Mouse (Mus musculus) spleen, adult 10 weeks (tissue): Measurements from ENCODE around the gene Mtor. TPM values are rescaled to one million over a fixed set of nuclear protein-coding genes. Genes with fewer than 3 reads are reported as not detected.

Source experiments
- polyA plus RNA-seq: library from polyadenylated mRNA; stranded (reverse); fragments of 350-450 nt; fragmentation: Illumina TruSeq; extraction: RNeasy Lipid Tissue Mini Kit (QIAGEN cat#74804); gene quantifications from one replicate; pipeline ENCODE4 v1.2.3, GENCODE M21; 2015; ENCODE audit warnings: low replicate concordance; ENCODE audit not compliant: insufficient read depth

Mtor gene
- polyA plus RNA-seq, result 11.5 TPM

DNA sequence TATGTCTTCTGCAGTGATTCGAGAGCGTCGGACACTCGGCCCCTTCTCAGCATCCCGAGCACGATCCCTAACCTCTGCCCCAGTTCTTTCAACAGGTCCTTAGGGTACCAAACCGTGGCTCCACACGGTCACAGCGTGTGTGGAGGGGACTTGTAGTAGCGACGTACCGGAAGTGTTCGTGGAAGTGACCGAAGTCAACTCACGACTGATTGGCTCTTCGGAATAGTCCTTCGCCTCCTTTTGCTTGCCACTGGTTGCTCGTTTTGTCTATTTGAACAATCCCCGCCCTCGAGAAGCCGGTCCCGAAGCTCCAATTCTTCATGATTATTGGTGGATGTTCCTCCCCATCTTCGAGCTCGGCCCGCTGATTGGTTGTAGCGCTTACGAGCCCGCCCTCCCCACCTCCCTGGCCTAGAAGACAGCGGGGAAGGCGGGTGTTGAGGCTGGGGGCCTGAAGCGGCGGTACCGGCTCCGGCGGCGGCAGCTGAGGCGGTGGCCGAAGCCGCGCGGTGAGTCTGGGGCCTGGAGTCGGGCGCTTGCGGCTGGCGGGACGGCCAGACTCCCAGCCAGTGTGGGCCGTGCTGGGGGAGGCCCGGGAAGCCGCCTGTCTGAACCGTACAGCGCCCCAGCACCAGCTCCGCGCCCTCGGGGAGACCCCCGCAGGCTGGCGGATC lies at the start of gene Mtor:
Gene Mtor, plus strand, starts transcription at position 433 of the 674 bp plus-strand sequence.

DNA sequence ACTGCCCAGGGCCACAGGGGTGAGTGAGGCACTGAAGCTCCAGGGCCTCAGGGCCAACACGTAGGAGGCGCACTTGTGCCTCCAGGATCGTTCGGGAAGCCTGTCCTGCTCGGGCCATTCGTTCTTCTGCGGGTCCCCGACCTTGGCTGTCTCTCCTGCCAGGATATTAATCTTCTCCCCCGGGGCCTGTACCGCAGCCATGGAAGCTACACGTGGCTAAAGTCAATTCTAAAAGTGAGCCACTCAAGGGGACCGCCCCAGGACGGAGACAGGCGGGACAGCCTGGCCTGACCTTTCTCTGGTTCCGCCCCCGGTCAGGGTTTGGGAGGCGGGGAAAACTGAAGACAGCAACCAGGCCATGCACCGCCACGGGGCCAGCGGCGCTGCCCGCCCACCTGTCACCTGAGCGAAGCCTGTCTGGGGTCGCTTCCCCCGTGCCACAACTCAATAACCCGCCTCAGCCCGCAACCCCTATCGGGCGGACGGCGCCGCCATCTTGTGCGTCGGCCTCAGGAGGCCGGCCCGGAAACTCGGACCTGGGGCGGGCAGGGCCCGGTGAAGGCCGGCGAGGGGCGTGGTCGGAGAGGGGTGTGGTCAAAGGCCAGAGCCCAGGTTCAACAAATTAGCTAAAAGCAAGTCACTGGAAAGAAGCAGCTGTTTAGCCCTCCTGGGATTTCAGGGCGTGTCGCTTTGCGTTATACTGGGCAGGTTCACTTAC lies 4.0 kb upstream of the Mtor start, which contains the start of gene Ubiad1:
Gene Ubiad1, minus strand, starts transcription at position 522 of the 718 bp plus-strand sequence.

DNA sequence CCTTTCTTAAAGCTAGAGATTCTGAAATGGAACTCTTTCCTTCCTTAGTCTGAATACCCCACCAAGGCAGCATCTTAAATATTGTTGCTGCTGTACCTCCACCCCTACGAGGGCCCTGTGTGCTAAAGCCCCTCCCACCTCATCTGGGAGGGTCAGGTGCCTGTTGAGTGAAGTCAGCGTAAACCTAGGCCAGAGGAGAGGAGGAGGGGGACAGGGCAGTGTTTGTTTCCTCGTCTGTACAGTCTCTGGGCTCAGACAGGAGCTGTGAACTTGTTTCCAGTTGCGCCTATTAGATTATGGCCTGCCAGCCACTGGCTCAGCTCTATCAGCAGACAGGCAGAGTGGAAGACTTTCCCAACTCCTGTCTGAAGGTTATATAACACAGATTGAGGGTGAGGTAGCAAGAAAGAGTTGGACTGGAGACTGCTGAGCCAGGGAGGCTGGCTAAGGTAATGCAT lies 52.0 kb downstream of the Mtor start, which contains the start of gene Angptl7:
Gene Angptl7, minus strand, starts transcription at position 51 of the 458 bp plus-strand sequence.

DNA sequence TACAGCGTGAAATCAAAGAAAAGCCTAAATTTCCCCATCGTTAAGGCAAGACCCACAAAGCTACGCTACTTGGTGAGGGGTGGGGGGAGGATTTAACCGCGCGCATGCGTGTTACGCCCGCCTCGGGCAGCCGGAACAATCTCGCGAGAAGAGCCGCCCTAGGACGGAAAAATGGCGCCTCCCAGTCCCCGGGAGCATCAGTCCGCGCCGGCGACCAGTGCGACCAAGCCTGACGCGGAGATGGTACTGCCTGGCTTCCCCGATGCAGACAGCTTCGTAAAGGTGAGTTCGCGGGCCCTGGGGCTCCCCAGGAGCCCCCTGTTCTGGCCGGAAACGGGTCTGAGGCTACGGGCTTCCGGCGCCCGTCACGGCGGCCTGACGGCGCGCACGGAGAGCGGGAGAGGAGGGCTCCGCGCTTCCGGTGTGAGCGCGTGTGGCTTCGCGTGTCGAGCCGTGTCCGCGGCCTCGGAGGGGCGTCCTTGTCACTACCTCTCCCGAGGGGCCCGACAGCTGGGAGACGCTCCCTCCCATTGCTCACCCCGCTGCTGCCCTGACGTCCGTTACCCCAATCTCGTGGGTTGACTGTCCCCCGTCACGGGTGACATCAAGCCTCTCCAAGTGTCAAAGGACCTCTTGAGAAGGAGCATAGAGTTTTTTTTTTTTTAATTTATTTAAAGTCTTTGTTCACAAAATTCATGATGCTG lies 110.0 kb downstream of the Mtor start, which contains the start of gene Exosc10:
Gene Exosc10, plus strand, starts transcription at position 133 of the 704 bp plus-strand sequence.

DNA sequence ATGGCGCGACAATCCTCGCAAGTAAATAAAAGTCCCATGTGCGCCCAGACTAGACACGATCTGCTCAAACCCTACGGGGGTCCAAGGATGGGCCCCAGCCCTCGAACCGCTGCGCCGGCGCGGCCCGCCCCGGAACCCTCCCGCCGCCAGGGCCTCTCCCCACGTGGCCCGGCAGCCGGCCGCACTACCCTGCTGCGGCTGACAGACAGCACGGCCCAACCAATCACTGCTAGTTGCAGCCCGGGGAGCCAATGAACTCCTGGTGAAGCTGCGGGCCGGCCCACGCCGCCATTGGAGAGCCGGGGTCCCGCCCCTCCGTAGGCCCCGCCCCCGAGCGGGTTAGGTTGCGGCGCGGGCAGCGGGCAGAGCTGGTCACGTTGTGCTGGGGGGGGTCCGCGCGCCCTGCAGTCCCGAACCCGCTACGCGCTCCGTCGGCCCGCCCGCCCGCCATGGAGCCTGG lies 142.8 kb downstream of the Mtor start, which contains the start of gene Srm:
Gene Srm, plus strand, starts transcription at position 333 of the 460 bp plus-strand sequence.

DNA sequence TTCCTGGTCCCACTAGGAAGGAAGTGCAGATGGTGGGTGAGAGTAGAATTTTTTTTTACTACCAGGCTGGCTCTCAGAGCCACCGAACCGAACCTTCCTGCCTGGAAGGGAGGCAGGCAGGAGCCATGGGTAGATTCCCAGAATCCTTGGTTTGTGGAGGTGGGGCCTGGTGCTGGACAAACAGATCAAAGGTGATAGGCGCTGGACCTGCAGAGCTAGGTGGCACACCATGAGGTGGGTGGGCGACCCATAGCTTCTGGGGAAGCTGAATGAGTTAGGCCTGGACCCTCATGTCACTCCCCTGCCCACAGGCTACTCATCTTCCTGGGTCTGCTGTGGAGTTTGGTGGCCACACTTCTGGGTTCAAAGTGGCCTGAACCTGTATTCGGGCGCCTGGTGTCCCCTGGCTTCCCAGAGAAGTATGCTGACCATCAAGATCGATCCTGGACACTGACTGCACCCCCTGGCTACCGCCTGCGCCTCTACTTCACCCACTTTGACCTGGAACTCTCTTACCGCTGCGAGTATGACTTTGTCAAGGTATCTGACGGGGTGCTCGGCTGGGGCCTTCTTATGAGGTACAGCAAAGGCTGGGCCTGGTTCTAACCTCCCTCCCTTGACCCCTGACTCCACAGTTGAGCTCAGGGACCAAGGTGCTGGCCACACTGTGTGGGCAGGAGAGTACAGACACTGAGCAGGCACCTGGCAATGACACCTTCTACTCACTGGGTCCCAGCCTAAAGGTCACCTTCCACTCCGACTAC lies 154.1 kb downstream of the Mtor start, which contains the start of gene Masp2:
Gene Masp2, plus strand, starts transcription at position 198 of the 764 bp plus-strand sequence.

Other genes starting within 250 kb of the Mtor start
- not detected for gene Disp3, start 160.6 kb upstream of the Mtor start, polyA plus RNA-seq
- 7.9 TPM for gene Ubiad1, start 3.8 kb upstream of the Mtor start, polyA plus RNA-seq
- 1.6 TPM for gene Angptl7, start 51.8 kb downstream of the Mtor start, polyA plus RNA-seq
- 51.3 TPM for gene Exosc10, start 109.8 kb downstream of the Mtor start, polyA plus RNA-seq
- gene Srm, start 142.9 kb downstream of the Mtor start, polyA plus RNA-seq, result 15.1 TPM
- gene Masp2, start 153.9 kb downstream of the Mtor start, polyA plus RNA-seq, result 0.10 TPM
- 751 TPM for gene Tardbp, start 178.4 kb downstream of the Mtor start, polyA plus RNA-seq
- gene Gm572, start 194.7 kb downstream of the Mtor start, polyA plus RNA-seq, result not detected